Mouse (Mus musculus) heart, embryonic 14.5 days (tissue): ENCODE measurements around the gene Hectd3. TPM values are rescaled to one million over a fixed set of nuclear protein-coding genes. Genes with fewer than 3 reads are reported as not detected.

Experiments used
- ATAC-seq: fragments of 200-750 bp; cut with Nextera tagmentation; 2 replicates; pipeline ENCODE4 v1.8.0; 2017; ENCODE audit warnings: low read depth, moderate TSS enrichment; ENCODE audit not compliant: insufficient number of reproducible peaks, insufficient read depth, low FRiP score
- H3K27ac ChIP-seq, 2 experiments: fragments of 200-500 bp in 1 of 2; fragments of 300-500 bp in 1 of 2; sonication (generic) in 1 of 2; replicated peaks in 1 of 2; 2 replicates each; pipeline ENCODE4 v1.5.1; 2012 to 2014; ENCODE audit warnings: low read depth in 2 of 2, low read length in 2 of 2, control low read depth in 1 of 2, mild to moderate bottlenecking in 1 of 2, mixed read lengths in 1 of 2; ENCODE audit not compliant: control insufficient read depth in 1 of 2, insufficient read depth in 1 of 2
- H3K27me3 ChIP-seq: fragments of 300-500 bp; sonication (generic); 2 replicates; pipeline ENCODE4 v1.6.1; 2014; ENCODE audit warnings: mild to moderate bottlenecking, low read length, control low read depth; ENCODE audit not compliant: control insufficient read depth, insufficient read depth
- H3K36me3 ChIP-seq: fragments of 300-500 bp; sonication (generic); 2 replicates; pipeline ENCODE4 v1.6.1; 2014; ENCODE audit warnings: mild to moderate bottlenecking, control low read depth, low read length, mixed read lengths; ENCODE audit not compliant: control insufficient read depth, insufficient read depth
- H3K4me1 ChIP-seq, 2 experiments: fragments of 200-500 bp in 1 of 2; fragments of 300-500 bp in 1 of 2; sonication (generic) in 1 of 2; 2 replicates each; pipeline ENCODE4 v1.6.1; 2012 to 2014; ENCODE audit warnings: low read length in 2 of 2, control low read depth in 1 of 2, mixed read lengths in 1 of 2; ENCODE audit not compliant: control insufficient read depth in 2 of 2, insufficient read depth in 2 of 2
- H3K4me2 ChIP-seq: fragments of 300-500 bp; sonication (generic); 2 replicates; pipeline ENCODE4 v1.6.1; 2014; ENCODE audit warnings: mild to moderate bottlenecking, low read length
- H3K4me3 ChIP-seq, 2 experiments: fragments of 200-500 bp in 1 of 2; fragments of 300-500 bp in 1 of 2; sonication (generic) in 1 of 2; 2 replicates each; pipeline ENCODE4 v1.5.1; 2012 to 2014; ENCODE audit warnings: low read length in 2 of 2, mild to moderate bottlenecking in 2 of 2, control low read depth in 1 of 2, low read depth in 1 of 2, moderate library complexity in 1 of 2; ENCODE audit not compliant: control insufficient read depth in 1 of 2, insufficient read depth in 1 of 2
- H3K9ac ChIP-seq: fragments of 300-500 bp; sonication (generic); 2 replicates; pipeline ENCODE4 v1.6.1; 2014; ENCODE audit warnings: mild to moderate bottlenecking, low read length
- H3K9me3 ChIP-seq: fragments of 300-500 bp; sonication (generic); 2 replicates; pipeline ENCODE4 v1.6.1; 2016; ENCODE audit warnings: low read length, control low read depth; ENCODE audit not compliant: control insufficient read depth
- WGBS: fragments of 180-500 bp; shearing (Covaris S2); extraction: QIAGEN DNeasy Blood & Tissue Kit; methylation state at CpG from one replicate; pipeline ENCODE4 v1.1.7; 2014; 5-methylcytosine and 5-hydroxymethylcytosine counted together
- polyA plus RNA-seq: library from polyadenylated mRNA; unstranded; fragments of >200 nt; fragmentation: Nextera tagmentation; extraction: Ambion mirVana; gene quantifications from 2 replicates; pipeline ENCODE4 v1.2.1, GENCODE M21; 2014

Hectd3 gene
- polyA plus RNA-seq, 1 experiment from 2014 or later = 5.2 TPM

GRCm38 (mm10) chr4:117049485-117049884 is 54.4 kb downstream of the Hectd3 start:
- no peak overlapping the region for H3K27ac ChIP-seq
- no peak overlapping the region for H3K4me2 ChIP-seq
- H3K27me3 ChIP-seq = no peaks in the 10 kb centered on the region
- H3K9ac ChIP-seq = no peak overlapping the region
- no peak overlapping the region for H3K4me3 ChIP-seq
- no peak for ATAC-seq
- 95% methylated on average over 1 of the region's 1 CpGs for WGBS
- peaks cover 15% of the 10 kb centered on the region; the same call in 1 of the 2 replicates for H3K36me3 ChIP-seq
- H3K4me1 ChIP-seq = no peaks in the 10 kb centered on the region
- H3K9me3 ChIP-seq = no peaks in the 10 kb centered on the region

- Histone ChIP-seq H3K4me3 (no peak overlapping the region), H3K36me3 (peaks cover 7% of the 10 kb centered on the region; the same call in 1 of the 2 replicates), H3K9me3 (no peaks in the 10 kb centered on the region), H3K4me2 (no peak overlapping the region), H3K27ac (no peak overlapping the region), H3K4me1 (no peaks in the 10 kb centered on the region), H3K27me3 (no peaks in the 10 kb centered on the region), H3K9ac (no peak overlapping the region)
- no peak for ATAC-seq
- 76% methylated on average over 4 of the region's 4 CpGs for WGBS
These were observed 57.5 kb downstream of the Hectd3 start for GRCm38 (mm10) chr4:117052626-117053025.

GRCm38 (mm10) chr4:117053956-117054355 is 58.8 kb downstream of the Hectd3 start:
- Histone ChIP-seq H3K9ac (no peak overlapping the region), H3K27ac (no peak overlapping the region), H3K36me3 (peaks cover 4% of the 10 kb centered on the region; the same call in 1 of the 2 replicates), H3K4me3 (no peak overlapping the region), H3K4me2 (no peak overlapping the region), H3K9me3 (no peaks in the 10 kb centered on the region), H3K27me3 (no peaks in the 10 kb centered on the region), H3K4me1 (no peaks in the 10 kb centered on the region)
- ATAC-seq = no peak
- WGBS = 85% methylated on average over 4 of the region's 4 CpGs

Other genes with a start within 250 kb of the Hectd3 start
- gene Toe1, start 187.7 kb upstream of the Hectd3 start, polyA plus RNA-seq = 18.3 and 18.7 TPM in 2 replicates
- 4.6 and 8.3 TPM in 2 replicates for gene Mutyh, start 187.6 kb upstream of the Hectd3 start, polyA plus RNA-seq
- gene Hpdl, start 173.6 kb upstream of the Hectd3 start, polyA plus RNA-seq = 0.43 and 1.2 TPM in 2 replicates
- gene Zswim5, start 117.9 kb upstream of the Hectd3 start, polyA plus RNA-seq = 0.80 and 0.89 TPM in 2 replicates
- gene Urod, start 904 bp upstream of the Hectd3 start, polyA plus RNA-seq = 90.5 and 94.6 TPM in 2 replicates
- gene Eif2b3, start 24.1 kb downstream of the Hectd3 start, polyA plus RNA-seq = 21.5 and 22.0 TPM in 2 replicates
- gene Ptch2, start 100.8 kb downstream of the Hectd3 start, polyA plus RNA-seq = 1.8 and 2.0 TPM in 2 replicates
- gene Btbd19, start 130.4 kb downstream of the Hectd3 start, polyA plus RNA-seq = 2.5 and 3.8 TPM in 2 replicates
- gene Tctex1d4, start 131.5 kb downstream of the Hectd3 start, polyA plus RNA-seq = not detected in 2 replicates
- gene Plk3, start 138.6 kb downstream of the Hectd3 start, polyA plus RNA-seq = 1.6 and 2.0 TPM in 2 replicates
- gene Rps8, start 160.9 kb downstream of the Hectd3 start, polyA plus RNA-seq = 784 and 900 TPM in 2 replicates
- gene Kif2c, start 187.3 kb downstream of the Hectd3 start, polyA plus RNA-seq = 32.0 and 35.9 TPM in 2 replicates